Mouse (Mus musculus) mouse embryonic stem cell (cell line): ENCODE measurements around the gene Acer1.

Source experiments
- in situ Hi-C, 2 experiments: fragments of 300-500 bp; cut with MboI; formaldehyde crosslinking; loops; 1 replicate in 1 of 2; 3 replicates in 1 of 2; pipeline ENCODE4 v1.14.3; 2019 to 2020; ENCODE audit warnings: low sequenced_read_pairs in 2 of 2, low pct_unique_long_range_greater_than_20kb in 1 of 2, mixed read lengths in 1 of 2; ENCODE audit not compliant: unreplicated experiment in 1 of 2

Gene Acer1

DNA sequence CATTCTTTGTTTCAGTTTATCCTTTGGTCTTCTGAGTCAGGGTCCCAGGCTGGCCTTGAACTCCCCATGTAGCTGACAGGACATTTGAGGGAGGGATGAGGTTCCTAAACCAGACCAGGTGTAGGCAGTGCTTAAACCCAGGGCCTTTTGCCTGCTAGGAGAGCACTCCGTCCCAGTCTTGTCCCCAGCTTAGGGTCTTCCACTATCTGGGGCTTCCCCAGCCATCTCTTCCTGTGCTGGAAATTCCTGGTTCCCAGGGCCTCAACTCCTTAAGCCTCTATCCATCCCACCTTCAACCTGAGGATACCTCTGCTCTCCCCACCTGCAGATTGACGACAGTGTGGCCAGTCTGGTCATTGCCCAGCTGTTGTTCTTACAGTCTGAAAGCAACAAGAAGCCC, 9.0 kb upstream of the Acer1 start:
- in situ Hi-C loops = no loop called here

DNA sequence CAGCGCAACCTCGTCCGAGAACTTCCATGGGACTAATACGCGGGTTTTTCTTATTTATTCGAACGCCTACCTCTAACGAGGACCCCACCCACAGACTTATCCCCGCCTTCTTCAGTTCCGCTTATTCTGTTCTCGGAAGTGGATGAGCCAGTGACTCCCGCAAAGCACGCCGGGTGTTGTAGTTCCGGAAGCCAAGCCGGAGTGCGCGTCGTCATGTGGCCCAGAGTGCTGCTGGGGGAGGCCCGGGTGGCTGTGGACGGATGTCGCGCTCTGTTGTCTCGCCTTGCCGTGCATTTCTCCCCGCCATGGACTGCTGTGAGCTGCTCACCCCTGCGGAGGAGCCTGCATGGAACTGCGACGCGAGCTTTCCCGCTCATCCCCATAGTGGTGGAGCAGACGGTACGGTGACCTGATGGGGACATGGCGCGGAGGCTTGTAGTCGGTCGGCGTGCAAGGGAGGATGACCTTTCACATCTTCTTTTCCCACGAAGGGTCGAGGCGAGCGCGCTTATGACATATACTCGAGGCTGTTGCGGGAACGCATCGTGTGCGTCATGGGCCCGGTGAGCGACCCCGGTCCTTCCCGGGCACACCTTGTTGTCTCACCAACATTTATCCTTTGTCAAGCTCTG, 8.3 kb upstream of the Acer1 start, which contains the start of gene Clpp:
Gene Clpp, plus strand, starts transcription at position 191 of the 632 bp plus-strand sequence.
- in situ Hi-C loops = no loop called here

DNA sequence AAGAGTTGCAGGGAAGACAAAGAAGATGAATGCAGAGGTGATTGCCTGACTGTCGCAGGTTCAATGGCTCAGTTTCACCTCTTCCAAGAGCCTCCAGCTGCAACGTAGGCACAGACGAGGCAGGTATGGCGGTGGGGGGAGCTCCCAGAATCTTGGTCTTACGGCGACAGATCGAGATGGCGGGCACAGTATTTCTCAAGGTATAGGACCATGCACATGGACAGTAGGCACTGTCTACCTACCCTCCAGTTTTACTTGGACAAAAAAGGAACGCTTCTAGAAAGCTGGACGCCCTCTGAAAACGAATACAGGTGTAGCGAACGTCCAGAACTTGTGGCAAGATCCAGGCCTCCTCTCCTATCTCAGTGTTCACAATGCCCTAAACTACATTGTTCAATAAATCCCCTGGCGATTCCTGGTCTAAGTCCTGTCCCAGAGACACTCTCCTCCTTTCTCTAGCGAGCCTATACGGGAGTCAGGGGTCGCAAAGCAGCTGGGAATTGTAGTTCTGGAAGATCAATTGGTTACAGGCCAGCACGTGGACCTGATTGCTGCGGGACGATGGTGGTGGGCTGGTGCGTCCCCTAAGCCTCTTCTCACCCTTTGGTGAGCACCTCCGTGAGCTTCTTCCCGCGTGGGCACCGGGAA, 7.7 kb upstream of the Acer1 start:
- in situ Hi-C loops = no loop called here

DNA sequence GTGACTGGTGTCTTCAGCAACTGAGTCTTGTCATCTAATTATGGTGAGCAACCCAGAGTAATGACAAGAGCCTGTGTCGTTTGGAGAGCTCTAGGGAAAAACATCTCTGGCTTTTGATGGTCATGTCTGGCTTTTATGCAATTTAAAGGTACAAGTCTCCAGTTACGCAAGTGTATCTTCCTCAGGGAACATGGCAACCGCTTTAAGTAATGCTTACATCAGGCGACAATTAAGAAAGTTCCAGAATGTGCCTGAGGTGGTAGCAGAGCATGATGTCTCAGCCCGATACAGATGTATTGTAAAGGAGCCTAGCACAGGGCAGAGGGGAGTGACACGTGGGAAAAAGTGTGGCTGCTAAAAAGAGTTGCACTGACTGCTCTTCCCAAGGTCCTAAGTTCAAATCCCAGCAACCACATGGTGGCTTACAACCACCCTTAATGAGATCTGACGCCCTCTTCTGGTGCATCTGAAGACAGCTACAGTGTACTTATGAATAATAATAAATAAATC, 7.0 kb upstream of the Acer1 start:
- in situ Hi-C loops = no loop called here

DNA sequence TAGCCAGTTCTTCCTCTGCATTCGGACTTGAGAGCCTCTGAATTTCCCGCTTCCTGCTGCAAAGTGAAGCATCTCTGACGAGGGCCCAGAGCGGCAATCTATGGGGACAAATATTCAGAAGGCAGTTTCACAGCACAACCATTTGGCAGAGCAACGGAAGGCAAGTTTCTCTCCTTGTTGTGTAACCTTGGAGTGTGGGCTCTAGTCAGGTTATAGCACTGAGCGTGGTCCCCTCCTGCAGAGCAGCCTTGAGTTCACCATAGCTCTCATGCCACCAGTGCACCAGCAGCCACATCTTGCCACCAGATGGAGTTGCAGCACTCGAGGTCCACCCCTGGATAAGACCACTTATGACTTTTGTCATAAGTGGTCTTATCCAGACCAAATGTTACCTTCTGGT, 6.5 kb upstream of the Acer1 start:
- in situ Hi-C loops = no loop called here

DNA sequence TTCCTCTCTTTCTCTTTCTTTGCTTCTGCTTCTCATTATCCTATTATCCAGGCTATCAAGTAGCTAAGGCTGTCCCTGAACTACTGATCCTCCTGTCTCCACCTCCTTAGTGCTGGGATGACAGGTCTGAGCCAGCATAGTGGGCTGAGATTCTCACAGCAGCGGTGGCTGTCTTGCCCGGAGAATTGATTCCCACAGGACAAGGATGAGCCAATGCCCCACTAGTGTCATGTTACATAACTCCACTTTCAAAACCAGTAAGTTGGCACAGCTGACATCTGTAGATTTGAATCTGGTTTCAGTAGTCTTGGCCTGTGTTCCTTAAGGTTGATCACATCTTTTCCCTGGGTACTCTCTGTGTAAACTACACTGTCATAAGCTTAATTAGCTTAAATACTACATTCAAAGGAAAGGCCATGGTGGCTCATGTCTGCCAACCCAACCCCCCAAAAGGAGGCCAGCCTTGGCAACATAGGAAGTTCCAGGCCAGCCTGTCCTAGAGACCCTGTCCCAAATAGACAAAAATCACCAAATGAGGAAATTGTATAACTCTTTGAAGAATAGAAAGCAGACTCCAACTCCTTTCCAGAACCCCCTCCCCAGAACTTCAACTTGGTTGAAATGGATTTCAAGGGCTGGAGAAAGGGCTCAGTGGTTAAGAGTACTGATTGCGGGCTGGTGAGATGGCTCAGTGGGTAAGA, 4.3 kb upstream of the Acer1 start:
- in situ Hi-C loops = no loop called here

DNA sequence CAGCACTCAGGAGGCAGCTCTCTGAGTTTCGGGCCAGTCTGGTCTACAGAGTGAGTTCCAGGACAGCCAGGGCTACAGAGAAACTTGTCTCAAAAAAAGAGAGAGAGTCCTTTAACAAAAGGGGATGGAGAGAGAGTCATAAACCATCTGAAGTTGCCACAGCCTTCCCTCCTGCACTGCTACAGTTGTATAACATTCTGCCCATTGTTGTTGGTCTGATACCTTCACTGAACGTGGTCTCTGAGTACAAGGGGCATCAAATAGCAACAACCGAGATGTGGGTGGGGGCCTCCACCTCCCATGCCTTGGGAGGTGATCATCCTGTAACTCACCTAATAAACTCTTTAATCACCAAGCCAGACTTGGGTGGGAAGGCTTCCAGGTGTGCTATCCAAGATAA, 3.7 kb upstream of the Acer1 start:
- in situ Hi-C loops = no loop called here

DNA sequence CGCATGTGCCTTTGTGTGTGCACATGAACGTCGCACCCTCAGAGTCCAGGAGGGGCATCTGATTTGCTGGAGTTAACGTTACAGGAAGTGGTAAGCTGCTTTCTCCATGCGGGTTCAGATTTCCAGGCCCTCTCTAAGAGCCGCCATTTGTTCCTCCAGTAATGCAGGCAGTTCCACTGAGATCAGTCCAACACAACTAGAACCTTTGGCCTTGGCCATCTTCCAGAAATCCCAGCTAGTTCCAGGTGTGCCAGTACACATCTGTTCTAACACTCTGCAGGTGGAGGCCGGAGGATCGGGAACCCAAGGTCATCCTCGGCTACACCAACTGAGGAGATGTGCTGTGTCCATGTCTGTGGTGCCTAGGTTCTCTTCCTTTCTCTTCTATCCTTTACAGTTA, 3.0 kb upstream of the Acer1 start:
- in situ Hi-C loops = no loop called here

DNA sequence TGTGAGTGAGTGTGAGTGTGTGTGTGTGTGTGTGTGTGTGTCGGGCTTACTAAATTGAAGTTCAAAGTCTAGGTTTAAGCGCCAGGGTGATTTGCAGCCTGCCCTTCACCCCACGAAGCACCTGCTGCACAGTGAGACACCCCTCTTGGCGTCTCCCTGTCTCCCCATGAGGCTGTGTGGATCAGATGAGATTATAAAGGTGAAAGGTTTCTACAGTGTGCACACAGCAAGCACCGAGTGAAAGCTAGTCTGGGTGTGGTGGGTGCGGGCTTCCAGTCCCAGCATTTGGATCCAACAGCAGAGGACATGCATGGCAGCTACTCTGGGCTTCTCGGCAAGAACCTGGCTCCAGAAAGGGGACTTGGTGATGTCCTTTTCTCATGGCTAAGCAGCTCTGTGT, 877 bp downstream of the Acer1 start:
- in situ Hi-C loops = no loop called here

DNA sequence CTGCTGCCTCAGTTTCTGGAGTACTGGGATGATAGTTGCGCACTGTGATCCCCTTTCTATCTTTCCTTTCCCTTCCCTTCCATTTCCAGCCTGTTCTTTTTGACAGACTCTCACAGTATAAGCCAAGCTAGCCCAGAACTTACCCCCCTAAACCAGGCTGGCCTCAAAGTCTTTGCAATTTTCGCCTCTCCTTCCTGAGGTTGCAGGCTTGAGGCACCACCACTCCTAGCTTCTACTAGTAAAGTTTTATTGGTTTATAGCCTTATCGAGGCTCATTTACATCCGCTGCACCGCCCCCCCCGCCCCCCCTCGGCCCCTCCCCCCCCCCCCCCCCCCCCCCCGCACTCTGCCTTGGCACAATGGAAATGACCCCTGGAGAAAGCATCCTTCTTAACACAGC, 2.4 kb downstream of the Acer1 start:
- in situ Hi-C loops = no loop called here

DNA sequence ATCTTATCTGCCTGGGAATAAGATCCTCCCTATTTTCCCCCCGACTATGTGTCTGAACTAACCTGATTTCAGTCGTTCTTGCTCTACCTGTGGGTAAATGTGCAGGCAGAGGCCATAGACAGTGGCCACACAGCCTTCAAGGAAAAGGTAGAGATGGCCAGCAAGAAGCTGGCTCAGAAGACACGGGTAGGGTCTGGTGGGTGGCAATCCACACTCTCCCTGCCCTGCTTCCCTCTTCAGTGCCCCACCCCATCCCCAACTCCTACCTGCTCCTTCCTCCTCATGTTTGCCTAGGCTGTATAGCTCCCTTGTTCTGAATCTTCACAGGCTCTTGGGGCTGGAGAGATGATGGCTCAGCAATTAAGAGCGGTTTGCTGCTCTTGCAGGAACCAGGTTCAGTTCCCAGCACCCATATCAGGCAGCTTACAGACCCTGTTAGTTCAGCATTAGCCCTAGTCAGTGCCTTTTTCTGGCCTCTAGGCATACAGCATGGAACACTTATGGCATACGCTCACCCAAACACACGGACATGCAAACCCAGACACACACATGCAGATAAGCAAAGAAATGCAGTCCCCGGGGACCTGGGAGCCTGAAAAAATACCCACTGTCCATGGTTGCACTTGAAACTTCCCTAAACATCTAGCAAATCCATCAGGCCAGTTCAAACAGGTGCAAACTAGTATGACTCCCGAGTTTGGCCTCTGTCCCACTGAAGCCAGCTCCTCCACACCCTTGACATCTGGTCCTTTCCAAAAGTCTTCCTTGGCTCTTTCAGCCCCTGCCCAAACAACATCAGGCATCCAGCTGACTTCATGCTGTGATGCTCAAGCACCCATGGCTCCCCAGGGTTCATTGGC, 5.2 kb downstream of the Acer1 start:
- in situ Hi-C loops = no loop called here

DNA sequence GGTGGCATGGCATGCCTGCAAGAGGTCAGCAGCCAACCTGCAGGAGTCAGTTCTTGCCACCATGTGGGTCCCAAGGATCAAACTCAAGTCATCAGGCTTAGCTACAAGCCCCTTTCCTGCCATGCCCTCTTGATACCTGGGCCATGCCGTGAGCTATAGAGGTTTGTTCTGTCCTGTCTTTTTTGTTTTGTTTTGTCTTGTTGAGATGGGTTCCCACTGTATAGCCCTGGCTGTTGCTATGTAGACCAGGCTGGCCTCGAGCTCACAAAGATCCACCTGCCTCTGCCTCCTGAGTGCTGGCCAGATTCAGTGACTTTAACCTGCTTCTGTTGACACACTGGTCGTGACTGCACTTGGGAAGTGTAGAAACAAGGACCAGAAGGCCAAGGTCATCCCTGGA, 6.5 kb downstream of the Acer1 start:
- in situ Hi-C loops = no loop called here

DNA sequence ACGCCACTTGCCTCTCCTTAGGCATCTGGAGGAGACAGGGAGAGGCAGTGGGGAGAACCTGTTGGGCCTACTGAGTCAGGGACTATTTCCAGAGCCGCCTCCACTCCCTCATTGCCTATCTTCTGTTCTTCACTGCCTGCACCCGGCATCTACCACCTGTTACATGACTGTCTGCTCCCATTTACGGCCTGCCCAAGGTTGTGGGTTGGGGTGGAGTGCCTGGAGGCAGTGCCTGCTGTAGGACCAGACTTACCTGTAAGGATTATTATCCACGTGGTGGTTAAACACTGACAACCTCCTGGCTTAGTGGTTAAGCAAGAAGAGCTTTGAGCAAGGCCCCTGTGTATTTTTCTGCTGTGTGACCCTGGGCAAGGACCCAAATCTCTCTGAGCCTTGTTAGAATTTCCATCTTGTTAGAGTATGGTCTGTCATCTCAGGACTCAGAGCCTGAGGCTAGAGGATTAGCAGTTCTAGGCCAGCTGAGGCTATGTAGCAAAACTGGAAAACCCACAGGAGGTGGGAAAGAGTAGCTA, 7.2 kb downstream of the Acer1 start:
- in situ Hi-C loops = no loop called here

DNA sequence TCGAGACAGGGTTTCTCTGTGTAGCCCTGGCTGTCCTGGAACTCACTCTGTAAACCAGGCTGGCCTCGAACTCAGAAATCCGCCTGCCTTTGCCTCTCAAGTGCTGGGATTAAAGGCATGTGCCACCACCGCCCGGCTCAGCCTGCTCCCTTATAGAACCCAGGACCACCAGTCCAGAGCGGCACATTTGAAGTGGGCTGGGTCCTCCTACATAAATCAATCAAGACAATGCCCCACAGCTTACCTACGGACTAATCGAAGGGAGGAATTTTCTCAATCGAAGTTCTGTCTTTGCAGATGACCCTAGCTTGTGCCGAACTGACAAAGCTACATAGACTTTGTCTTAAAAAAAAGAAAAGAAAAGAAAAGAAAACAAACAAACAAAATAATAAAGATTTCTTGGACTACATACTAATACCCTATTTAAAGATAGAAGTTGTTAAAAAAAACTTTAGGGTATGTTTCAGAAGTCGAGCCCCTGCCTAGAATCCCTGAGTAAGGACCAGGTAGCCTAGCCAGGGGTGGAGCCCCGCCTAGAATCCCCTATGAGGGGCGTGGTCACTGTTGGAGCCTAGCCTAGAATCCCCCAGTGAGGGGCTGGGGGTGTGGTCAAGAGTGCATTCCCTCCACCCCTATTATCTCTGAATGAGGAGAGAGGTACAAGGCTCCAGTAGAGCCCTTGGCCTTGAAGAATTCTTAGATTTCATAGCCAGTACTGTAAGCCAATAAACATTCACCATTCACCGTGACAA, 7.8 kb downstream of the Acer1 start:
- in situ Hi-C loops = no loop called here

DNA sequence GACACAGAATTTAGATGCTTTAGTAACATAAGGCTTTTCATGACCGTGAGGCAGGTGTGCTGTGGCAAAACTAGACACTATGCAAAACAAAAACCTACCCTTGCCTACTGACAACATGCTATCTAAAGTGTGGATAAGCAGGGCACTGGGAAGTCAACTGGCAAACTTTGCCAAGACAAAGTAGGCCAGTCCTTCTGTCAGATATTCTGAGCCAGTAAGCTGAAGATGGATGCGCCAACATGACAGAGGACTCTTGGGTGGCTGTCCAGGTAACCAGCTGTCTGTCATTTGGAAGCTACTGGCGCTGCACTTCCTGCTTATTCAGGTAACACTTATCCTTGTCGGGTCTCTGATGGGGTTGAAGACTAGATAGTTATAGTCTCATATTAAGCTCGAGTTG, 11.8 kb downstream of the Acer1 start:
- in situ Hi-C loops = no loop called here

DNA sequence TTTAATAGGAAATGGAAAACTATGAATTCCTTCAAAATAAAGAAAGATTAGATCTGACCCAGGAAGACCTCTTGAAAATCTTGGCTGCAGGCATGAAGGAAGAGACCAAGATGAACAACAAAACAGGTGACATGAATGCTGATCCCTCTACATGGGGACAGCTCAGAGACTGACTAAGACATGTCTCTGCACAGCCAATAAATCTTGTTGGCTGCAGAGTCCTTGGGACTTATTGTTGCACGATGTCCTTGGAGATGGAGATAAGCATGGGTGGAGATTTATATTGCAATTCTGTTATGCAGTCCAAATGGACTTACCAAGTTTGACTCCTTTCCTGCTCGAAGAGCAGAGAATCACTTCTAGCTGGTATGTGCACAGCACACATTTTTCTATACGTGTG, 12.6 kb downstream of the Acer1 start:
- in situ Hi-C loops = no loop called here

DNA sequence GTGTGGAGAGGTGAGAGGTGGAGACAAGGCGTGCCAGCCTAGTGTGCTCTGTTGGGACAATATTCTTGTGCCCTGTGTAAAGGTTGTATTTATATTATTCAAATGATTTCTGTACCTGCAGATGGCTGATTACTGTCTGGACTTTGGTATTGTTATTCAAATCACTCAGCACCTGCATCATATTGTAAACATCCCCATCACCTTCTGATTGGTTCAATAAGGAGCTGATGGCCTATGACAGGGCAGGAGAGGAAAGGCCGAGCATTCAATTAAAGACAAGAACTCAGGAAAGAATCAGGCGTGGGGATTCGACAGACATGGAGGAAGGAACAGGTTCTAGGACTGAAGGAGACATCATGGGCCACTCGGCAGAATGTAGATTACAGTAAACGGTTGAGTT, 18.3 kb downstream of the Acer1 start:
- in situ Hi-C loops = no loop called here
